Mouse (Mus musculus) brain, embryonic 14.5 days (tissue): ENCODE data around the gene Ankdd1b.

Experiments used
- CTCF ChIP-seq: fragments of 200-500 bp; IDR thresholded peaks from 2 replicates; pipeline ENCODE4 v1.5.1; 2012; ENCODE audit warnings: inconsistent platforms, mild to moderate bottlenecking, moderate library complexity, borderline replicate concordance; ENCODE audit not compliant: insufficient read depth, insufficient read length; ENCODE audit errors: extremely low read depth
- POLR2A ChIP-seq: fragments of 200-500 bp; IDR thresholded peaks from 2 replicates; pipeline ENCODE4 v1.6.1; 2012; ENCODE audit warnings: mild to moderate bottlenecking, inconsistent platforms, borderline replicate concordance; ENCODE audit not compliant: poor library complexity, insufficient read depth, insufficient read length, severe bottlenecking; ENCODE audit errors: extremely low read depth

GRCm38 (mm10) chr13:96435793-96436192, 35.2 kb downstream of the Ankdd1b start:
- no peak for TF ChIP-seq POLR2A
- no peak for TF ChIP-seq CTCF
